Mouse (Mus musculus): ENCODE results near the gene Tmem88b. TPM values are rescaled to one million over a fixed set of nuclear protein-coding genes. Genes with fewer than 3 reads are reported as not detected.

The Tmem88b gene
- total RNA-seq, 2 experiments from 2014 or later, result 16.4 to 16.8 TPM

- Histone ChIP-seq H3K4me3 (peak overlapping the region; percentile 14), H3K27ac (no peak overlapping the region)
- intact Hi-C loops (cut with DNase I), result no loop called here
- no peak for TF ChIP-seq CTCF (IDR thresholded peaks at IDR 0.05)
- DNase-seq (ENCODE audit: extremely low spot score in 1 of 2, low spot score in 2 of 2), result no peak
Observed at GRCm38 (mm10) chr4:155772786-155773185, 12.9 kb downstream of the Tmem88b start.

GRCm38 (mm10) chr4:155771706-155772105 is 14.0 kb downstream of the Tmem88b start:
- intact Hi-C loops (cut with DNase I), result no loop called here
- Histone ChIP-seq H3K27ac (no peak overlapping the region), H3K4me3 (no peak overlapping the region)
- TF ChIP-seq CTCF (IDR thresholded peaks at IDR 0.05), result no peak
- no peak for DNase-seq (ENCODE audit: extremely low spot score in 1 of 2, low spot score in 2 of 2)

GRCm38 (mm10) chr4:155770626-155771025 is 15.0 kb downstream of the Tmem88b start:
- intact Hi-C loops (cut with DNase I), result loop anchor here (1.0 kb wide), 1 partner anchor 49 kb away; no protein-coding TSS in a partner anchor
- no peak for DNase-seq (ENCODE audit: extremely low spot score in 1 of 2, low spot score in 2 of 2)
- no peak for TF ChIP-seq CTCF (IDR thresholded peaks at IDR 0.05)
- H3K27ac ChIP-seq, result peak overlapping the region; percentile 80
- H3K4me3 ChIP-seq, result peak overlapping the region; percentile 61

GRCm38 (mm10) chr4:155769880-155770512 is 15.7 kb downstream of the Tmem88b start:
- peak; percentile 93 for TF ChIP-seq CTCF (IDR thresholded peaks at IDR 0.05)
- intact Hi-C loops (cut with DNase I), result loop anchor here (1.0 kb wide), 1 partner anchor 49 kb away; no protein-coding TSS in a partner anchor
- Histone ChIP-seq H3K4me3 (peak overlapping the region; percentile 61), H3K27ac (peak overlapping the region; percentile 80)
- peak; percentile 89 to 93 for DNase-seq (ENCODE audit: extremely low spot score in 1 of 2, low spot score in 2 of 2)

GRCm38 (mm10) chr4:155769496-155769879 is 16.2 kb downstream of the Tmem88b start:
- DNase-seq (ENCODE audit: extremely low spot score in 1 of 2, low spot score in 2 of 2), result no peak
- TF ChIP-seq CTCF (IDR thresholded peaks at IDR 0.05), result no peak
- peak overlapping the region; percentile 80; the same call in 1 of the 2 replicates for H3K27ac ChIP-seq
- H3K4me3 ChIP-seq, result peak overlapping the region; percentile 61
- intact Hi-C loops (cut with DNase I), result no loop called here

- no peak for DNase-seq (ENCODE audit: extremely low spot score in 1 of 2, low spot score in 2 of 2)
- intact Hi-C loops (cut with DNase I), result no loop called here
- TF ChIP-seq CTCF (IDR thresholded peaks at IDR 0.05), result no peak
- no peak overlapping the region for H3K4me3 ChIP-seq
- H3K27ac ChIP-seq, result no peak overlapping the region
Observed at GRCm38 (mm10) chr4:155762357-155762756, 23.3 kb downstream of the Tmem88b start.

- no peak for DNase-seq (ENCODE audit: extremely low spot score in 1 of 2, low spot score in 2 of 2)
- Histone ChIP-seq H3K27ac (0 out of 2 replicates have a peak overlapping the region, but pooled peaks have one; percentile 17), H3K4me3 (peak overlapping the region; percentile 78)
- intact Hi-C loops (cut with DNase I), result no loop called here
- TF ChIP-seq CTCF (IDR thresholded peaks at IDR 0.05), result no peak
Observed at GRCm38 (mm10) chr4:155761356-155762099, 24.1 kb downstream of the Tmem88b start.

- intact Hi-C loops (cut with DNase I), result no loop called here
- peak; percentile 97 to 99 for DNase-seq (ENCODE audit: extremely low spot score in 1 of 2, low spot score in 2 of 2)
- Histone ChIP-seq H3K27ac (peak within 1 kb of the TSS; percentile 82), H3K4me3 (peak within 1 kb of the TSS; percentile 78)
- no peak for TF ChIP-seq CTCF (IDR thresholded peaks at IDR 0.05)
Observed at GRCm38 (mm10) chr4:155760613-155761355, 24.9 kb downstream of the Tmem88b start, which contains the start of gene Atad3a. TSS of gene Atad3a (minus strand) at chr4:155761093.

- intact Hi-C loops (cut with DNase I), result no loop called here
- H3K27ac ChIP-seq, result peak overlapping the region; percentile 82
- peak; percentile 45 for TF ChIP-seq CTCF (IDR thresholded peaks at IDR 0.05)
- no peak for DNase-seq (ENCODE audit: extremely low spot score in 1 of 2, low spot score in 2 of 2)
- H3K4me3 ChIP-seq, result peak overlapping the region; percentile 78
Observed at GRCm38 (mm10) chr4:155759862-155760612, 25.6 kb downstream of the Tmem88b start.

GRCm38 (mm10) chr4:155757011-155757410 is 28.7 kb downstream of the Tmem88b start:
- DNase-seq (ENCODE audit: extremely low spot score in 1 of 2, low spot score in 2 of 2), result no peak
- Histone ChIP-seq H3K27ac (no peak overlapping the region), H3K4me3 (no peak overlapping the region)
- no peak for TF ChIP-seq CTCF (IDR thresholded peaks at IDR 0.05)
- intact Hi-C loops (cut with DNase I), result no loop called here
